Mouse (Mus musculus) MEL (cell line): ENCODE measurements at regions not wholly inside any gene's neighbourhood (a gene's known extent, or its start where the extent isn't known, plus 50 kb on each side); places are given as distances from the start of the nearest gene placed in this dataset.

Experiments used
- DNase-seq: peaks from one replicate; pipeline ENCODE4 v3.0.0; 2011; ENCODE audit warnings: low read depth, low spot score
- H3K27ac ChIP-seq: 2 replicates; pipeline ENCODE4 v1.5.1; 2012; ENCODE audit warnings: low read depth, mild to moderate bottlenecking, control low read depth, low read length, moderate library complexity; ENCODE audit not compliant: control insufficient read depth
- H3K27me3 ChIP-seq, 2 experiments: fragments of 150-350 bp in 1 of 2; sonication (generic) in 1 of 2; 2 replicates each; pipeline ENCODE4 v1.6.1; 2012; ENCODE audit warnings: low read length in 2 of 2, mild to moderate bottlenecking in 2 of 2, improper control_type of control experiment in 1 of 2, moderate library complexity in 1 of 2; ENCODE audit not compliant: insufficient read depth in 2 of 2, control insufficient read depth in 1 of 2
- H3K36me3 ChIP-seq, 2 experiments: 2 replicates each; pipeline ENCODE4 v1.6.1; 2012 to 2014; ENCODE audit warnings: low read length in 2 of 2, improper control_type of control experiment in 1 of 2, inconsistent platforms in 1 of 2, mild to moderate bottlenecking in 1 of 2; ENCODE audit not compliant: insufficient read depth in 2 of 2, control insufficient read depth in 1 of 2
- H3K4me1 ChIP-seq, 2 experiments: fragments of 150-350 bp in 1 of 2; sonication (generic) in 1 of 2; 2 replicates each; pipeline ENCODE4 v1.6.1; 2012; ENCODE audit warnings: low read length in 2 of 2, improper control_type of control experiment in 1 of 2, mild to moderate bottlenecking in 1 of 2; ENCODE audit not compliant: insufficient read depth in 2 of 2, control insufficient read depth in 1 of 2
- H3K4me3 ChIP-seq, 2 experiments: fragments of 150-350 bp in 1 of 2; sonication (generic) in 1 of 2; 2 replicates each; pipeline ENCODE4 v1.5.1; 2012; ENCODE audit warnings: low read depth in 2 of 2, low read length in 2 of 2, mild to moderate bottlenecking in 2 of 2, moderate library complexity in 2 of 2, control low read depth in 1 of 2, improper control_type of control experiment in 1 of 2; ENCODE audit not compliant: control insufficient read depth in 1 of 2, insufficient read depth in 1 of 2
- H3K79me2 ChIP-seq: 2 replicates; pipeline ENCODE4 v1.6.1; 2012; ENCODE audit warnings: mild to moderate bottlenecking, low read length, moderate library complexity; ENCODE audit not compliant: control insufficient read depth, poor library complexity, insufficient read depth
- H3K9ac ChIP-seq: 2 replicates; pipeline ENCODE4 v1.6.1; 2012; ENCODE audit warnings: low read depth, mild to moderate bottlenecking, control low read depth, low read length, moderate library complexity; ENCODE audit not compliant: control insufficient read depth, poor library complexity, severe bottlenecking
- H3K9me3 ChIP-seq: fragments of 150-350 bp; sonication (generic); replicated peaks from 2 replicates; pipeline ENCODE4 v1.6.1; 2012; ENCODE audit warnings: mild to moderate bottlenecking, low read length, improper control_type of control experiment, moderate library complexity; ENCODE audit not compliant: insufficient read depth
- BHLHE40 ChIP-seq: IDR thresholded peaks from 2 replicates; pipeline ENCODE4 v1.6.1; 2012; ENCODE audit warnings: low read depth, mild to moderate bottlenecking, inconsistent platforms, low read length, improper control_type of control experiment, borderline replicate concordance
- CHD1 ChIP-seq: IDR thresholded peaks from 2 replicates; pipeline ENCODE4 v1.6.1; 2012; ENCODE audit warnings: low read depth, mild to moderate bottlenecking, inconsistent platforms, low read length, improper control_type of control experiment
- CTCF ChIP-seq, 3 experiments: IDR thresholded peaks in 2 of 3; conservative IDR thresholded peaks in 1 of 3; 2 replicates each; pipeline ENCODE4 v1.5.1; 2011 to 2012; ENCODE audit warnings: low read length in 3 of 3, low read depth in 2 of 3, mild to moderate bottlenecking in 2 of 3, improper control_type of control experiment in 1 of 3, inconsistent platforms in 1 of 3, mixed read lengths in 1 of 3, moderate library complexity in 1 of 3; ENCODE audit not compliant: control insufficient read depth in 1 of 3, insufficient read depth in 1 of 3, poor library complexity in 1 of 3, severe bottlenecking in 1 of 3
- E2F4 ChIP-seq: IDR thresholded peaks from 2 replicates; pipeline ENCODE4 v1.6.1; 2011; ENCODE audit warnings: low read depth, low read length, improper control_type of control experiment, borderline replicate concordance
- EP300 ChIP-seq, 2 experiments: IDR thresholded peaks; 2 replicates each; pipeline ENCODE4 v1.6.1; 2011; ENCODE audit warnings: improper control_type of control experiment in 2 of 2, low read length in 2 of 2, low read depth in 1 of 2, mild to moderate bottlenecking in 1 of 2
- ETS1 ChIP-seq: IDR thresholded peaks from 2 replicates; pipeline ENCODE4 v1.6.1; 2012; ENCODE audit warnings: low read depth, mild to moderate bottlenecking, inconsistent platforms, low read length, improper control_type of control experiment, moderate library complexity
- HCFC1 ChIP-seq: IDR thresholded peaks from 2 replicates; pipeline ENCODE4 v1.6.1; 2012; ENCODE audit warnings: low read depth, mild to moderate bottlenecking, inconsistent platforms, low read length, improper control_type of control experiment, moderate library complexity
- MEF2A ChIP-seq: IDR thresholded peaks from 2 replicates; pipeline ENCODE4 v1.6.1; 2014; ENCODE audit warnings: low read depth, mild to moderate bottlenecking, inconsistent platforms, low read length, improper control_type of control experiment; ENCODE audit not compliant: poor library complexity, insufficient replicate concordance, severe bottlenecking; ENCODE audit errors: extremely low read depth
- MYC ChIP-seq: IDR thresholded peaks from 2 replicates; pipeline ENCODE4 v1.6.1; 2011; ENCODE audit warnings: low read depth, mild to moderate bottlenecking, low read length, improper control_type of control experiment, moderate library complexity
- NELFE ChIP-seq: IDR thresholded peaks from 2 replicates; pipeline ENCODE4 v1.6.1; 2011; ENCODE audit warnings: low read depth, low read length, improper control_type of control experiment
- NRF1 ChIP-seq: IDR thresholded peaks from 2 replicates; pipeline ENCODE4 v1.6.1; 2014; ENCODE audit warnings: low read depth, mild to moderate bottlenecking, inconsistent platforms, low read length, improper control_type of control experiment, moderate library complexity; ENCODE audit not compliant: poor library complexity, insufficient read depth, severe bottlenecking
- POLR2AphosphoS2 ChIP-seq: IDR thresholded peaks from 2 replicates; pipeline ENCODE4 v1.6.1; 2011; ENCODE audit warnings: low read length, improper control_type of control experiment
- POLR2AphosphoS5 ChIP-seq: IDR thresholded peaks from 2 replicates; pipeline ENCODE4 v1.6.1; 2012; ENCODE audit warnings: low read depth, borderline replicate concordance, mild to moderate bottlenecking, inconsistent platforms, low read length, moderate library complexity, mixed read lengths
- RAD21 ChIP-seq: IDR thresholded peaks from 2 replicates; pipeline ENCODE4 v1.6.1; 2011; ENCODE audit warnings: mild to moderate bottlenecking, low read depth, low read length, improper control_type of control experiment
- TBP ChIP-seq: IDR thresholded peaks from 2 replicates; pipeline ENCODE4 v1.8.0; 2011; ENCODE audit warnings: low read depth, low read length, improper control_type of control experiment
- ZKSCAN1 ChIP-seq: IDR thresholded peaks from 2 replicates; pipeline ENCODE4 v1.6.1; 2012; ENCODE audit warnings: low read depth, mild to moderate bottlenecking, inconsistent platforms, low read length, improper control_type of control experiment, moderate library complexity
- ZNF384 ChIP-seq: IDR thresholded peaks from 2 replicates; pipeline ENCODE4 v1.6.1; 2012; ENCODE audit warnings: low read depth, mild to moderate bottlenecking, inconsistent platforms, low read length, improper control_type of control experiment

- H3K4me1 ChIP-seq, result no peaks in the 10 kb centered on the region
- H3K9me3 ChIP-seq, result no peaks in the 10 kb centered on the region
- H3K27ac ChIP-seq, result no peak overlapping the region
- no peak overlapping the region for H3K9ac ChIP-seq
- H3K79me2 ChIP-seq, result no peaks in the 10 kb centered on the region
- H3K27me3 ChIP-seq, result no peaks in the 10 kb centered on the region
- TF ChIP-seq ETS1 (no peak), ZNF384 (no peak), E2F4 (no peak), CHD1 (no peak), TBP (no peak), RAD21 (no peak)
- no peak overlapping the region for H3K4me3 ChIP-seq
- no peak for DNase-seq
- H3K36me3 ChIP-seq, result no peaks in the 10 kb centered on the region
Observed at GRCm38 (mm10) chr10:68963090-68963489, 188.1 kb upstream of the Rhobtb1 start.

GRCm38 (mm10) chr10:68965271-68965670 lies 186.0 kb upstream of the Rhobtb1 start:
- Histone ChIP-seq H3K27me3 (no peaks in the 10 kb centered on the region), H3K79me2 (no peaks in the 10 kb centered on the region), H3K4me1 (no peaks in the 10 kb centered on the region), H3K36me3 (no peaks in the 10 kb centered on the region), H3K27ac (no peak overlapping the region), H3K9me3 (no peaks in the 10 kb centered on the region), H3K9ac (no peak overlapping the region), H3K4me3 (no peak overlapping the region)
- no peak for DNase-seq
- TF ChIP-seq HCFC1 (no peak), MYC (no peak), POLR2AphosphoS5 (no peak), NELFE (no peak), CTCF (IDR thresholded peaks at IDR 0.05 in 2 of 3, conservative IDR thresholded peaks at IDR 0.05 in 1 of 3; ENCODE audit: control insufficient read depth in 1 of 3, insufficient read depth in 1 of 3, low read depth in 2 of 3, low read length in 3 of 3, poor library complexity in 1 of 3, severe bottlenecking in 1 of 3) (no peak), EP300 (IDR thresholded peaks at IDR 0.05; ENCODE audit: low read depth in 1 of 2, low read length in 2 of 2) (no peak), RAD21 (no peak), MEF2A (no peak), E2F4 (no peak), BHLHE40 (no peak), NRF1 (no peak), POLR2AphosphoS2 (no peak), ZKSCAN1 (no peak), ETS1 (no peak)
